Mouse (Mus musculus) intestine, embryonic 15.5 days (tissue): ENCODE data around the gene Cggbp1. TPM values are rescaled to one million over a fixed set of nuclear protein-coding genes. Genes with fewer than 3 reads are reported as not detected.

Source experiments
- ATAC-seq: fragments of 200-750 bp; cut with Nextera tagmentation; 2 replicates; pipeline ENCODE4 v1.8.0; 2017; ENCODE audit warnings: moderate TSS enrichment, moderate library complexity
- H3K27ac ChIP-seq: fragments of 300-500 bp; sonication (generic); 2 replicates; pipeline ENCODE4 v1.5.1; 2015; ENCODE audit warnings: mild to moderate bottlenecking, inconsistent platforms
- H3K27me3 ChIP-seq: fragments of 300-500 bp; sonication (generic); replicated peaks from 2 replicates; pipeline ENCODE4 v1.6.1; 2015; ENCODE audit warnings: inconsistent platforms
- H3K36me3 ChIP-seq: fragments of 300-500 bp; sonication (generic); 2 replicates; pipeline ENCODE4 v1.6.1; 2015; ENCODE audit warnings: inconsistent platforms
- H3K4me1 ChIP-seq: fragments of 300-500 bp; sonication (generic); replicated peaks from 2 replicates; pipeline ENCODE4 v1.6.1; 2015; ENCODE audit warnings: inconsistent platforms
- H3K4me2 ChIP-seq: fragments of 300-500 bp; sonication (generic); replicated peaks from 2 replicates; pipeline ENCODE4 v1.6.1; 2015; ENCODE audit warnings: mild to moderate bottlenecking, inconsistent platforms
- H3K4me3 ChIP-seq: fragments of 300-500 bp; sonication (generic); replicated peaks from 2 replicates; pipeline ENCODE4 v1.5.1; 2015; ENCODE audit warnings: inconsistent platforms
- H3K9ac ChIP-seq: fragments of 300-500 bp; sonication (generic); 2 replicates; pipeline ENCODE4 v1.6.1; 2015; ENCODE audit warnings: inconsistent platforms
- H3K9me3 ChIP-seq: fragments of 300-500 bp; sonication (generic); 2 replicates; pipeline ENCODE4 v1.6.1; 2016; ENCODE audit warnings: inconsistent platforms
- WGBS: fragments of 180-500 bp; shearing (Covaris S2); methylation state at CpG from one replicate; pipeline ENCODE4 v1.1.7; 2015; 5-methylcytosine and 5-hydroxymethylcytosine counted together
- polyA plus RNA-seq: library from polyadenylated mRNA; unstranded; fragments of >200 nt; fragmentation: Nextera tagmentation; extraction: Ambion mirVana; gene quantifications from 2 replicates; pipeline ENCODE4 v1.2.1, GENCODE M21; 2015

Cggbp1 gene
- polyA plus RNA-seq, 1 experiment from 2014 or later: 63.3 TPM

DNA sequence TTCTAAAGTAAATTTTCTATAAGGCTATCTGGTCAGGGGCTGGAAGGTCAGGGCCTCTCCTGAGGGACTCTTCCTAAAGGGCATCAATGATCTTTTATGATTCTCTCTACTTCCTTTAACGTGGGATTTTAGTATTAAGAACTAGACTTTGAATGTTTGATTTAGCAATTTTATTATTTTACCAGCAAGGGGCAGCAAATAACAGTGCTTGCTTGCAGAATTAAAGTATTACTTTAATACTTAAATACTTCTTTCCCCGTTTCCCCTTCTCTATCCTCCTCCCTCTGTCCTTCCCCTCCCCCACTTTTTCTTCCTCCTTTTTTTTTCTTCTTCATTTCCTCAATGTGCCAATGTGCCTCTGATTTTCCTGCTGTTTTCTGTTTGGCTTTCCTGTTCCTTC lies 51.5 kb downstream of the Cggbp1 start:
- no peak overlapping the region for H3K27ac ChIP-seq
- no peaks in the 10 kb centered on the region for H3K36me3 ChIP-seq
- H3K9ac ChIP-seq: no peak overlapping the region
- no peaks in the 10 kb centered on the region for H3K9me3 ChIP-seq
- no peak for ATAC-seq
- H3K4me2 ChIP-seq: no peak overlapping the region
- WGBS: 30% methylated on average over 2 of the region's 2 CpGs
- H3K4me1 ChIP-seq: no peaks in the 10 kb centered on the region
- no peaks in the 10 kb centered on the region for H3K27me3 ChIP-seq
- no peak overlapping the region for H3K4me3 ChIP-seq

DNA sequence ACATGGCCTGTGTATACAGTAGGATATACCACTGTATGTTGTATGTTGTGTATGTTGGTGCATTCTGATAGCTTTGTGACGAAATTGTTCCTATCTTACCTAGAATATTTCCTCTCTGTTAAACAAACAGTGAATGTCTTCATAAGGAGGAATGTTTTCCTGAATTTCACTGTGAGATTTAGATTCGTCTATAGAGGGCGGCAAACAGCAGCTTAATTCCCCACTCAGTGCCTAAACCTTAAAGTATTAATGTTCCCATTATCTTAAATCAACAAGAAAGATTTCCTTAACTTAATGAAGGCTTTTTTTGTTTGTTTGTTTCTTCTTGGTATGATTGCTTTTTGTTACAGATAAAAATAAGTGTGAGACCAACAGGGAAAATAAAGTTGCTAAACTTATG lies 55.3 kb downstream of the Cggbp1 start:
- Histone ChIP-seq H3K27me3 (no peaks in the 10 kb centered on the region), H3K4me2 (no peak overlapping the region), H3K36me3 (no peaks in the 10 kb centered on the region), H3K9me3 (no peaks in the 10 kb centered on the region), H3K4me1 (no peaks in the 10 kb centered on the region), H3K4me3 (no peak overlapping the region), H3K27ac (no peak overlapping the region), H3K9ac (no peak overlapping the region)
- ATAC-seq: no peak
- WGBS: 25% methylated on average over 3 of the region's 3 CpGs

DNA sequence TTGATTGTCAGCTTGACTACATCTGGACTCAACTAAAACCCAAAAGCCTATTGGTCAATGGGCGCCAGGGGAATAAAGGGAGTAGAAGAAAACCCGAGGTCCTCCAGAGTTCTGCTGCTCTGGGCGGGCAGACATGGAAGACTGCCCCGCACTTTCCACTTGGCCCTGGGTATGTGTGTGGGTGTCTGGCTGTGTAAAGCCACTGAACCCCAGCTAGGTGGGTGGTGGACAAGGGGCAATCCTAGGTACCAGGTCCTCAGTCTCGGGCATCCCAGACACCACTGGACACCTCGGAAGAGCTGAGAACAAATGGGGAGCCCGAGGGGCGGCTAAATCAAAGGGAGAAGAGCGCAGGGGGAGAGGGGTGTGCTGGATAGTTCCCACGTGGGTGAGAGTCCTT lies 57.0 kb downstream of the Cggbp1 start:
- no peak overlapping the region for H3K27ac ChIP-seq
- H3K4me1 ChIP-seq: no peaks in the 10 kb centered on the region
- no peaks in the 10 kb centered on the region for H3K27me3 ChIP-seq
- no peak overlapping the region for H3K9ac ChIP-seq
- no peaks in the 10 kb centered on the region for H3K9me3 ChIP-seq
- no peaks in the 10 kb centered on the region for H3K36me3 ChIP-seq
- H3K4me2 ChIP-seq: no peak overlapping the region
- no peak for ATAC-seq
- 80% methylated on average over 10 of the region's 10 CpGs for WGBS
- H3K4me3 ChIP-seq: no peak overlapping the region

Other genes starting within 250 kb of the Cggbp1 start
- 0.08 TPM in 1 of 2 replicates, not detected in the other for gene Csnka2ip, start 249.6 kb upstream of the Cggbp1 start, polyA plus RNA-seq
- 18.1 and 21.1 TPM in 2 replicates for gene 4930453N24Rik, start 80.8 kb upstream of the Cggbp1 start, polyA plus RNA-seq
- 4.6 and 5.5 TPM in 2 replicates for gene Zfp654, start 344 bp upstream of the Cggbp1 start, polyA plus RNA-seq